Mouse (Mus musculus): ENCODE measurements around the gene Gstp3.

Gene Gstp3

DNA sequence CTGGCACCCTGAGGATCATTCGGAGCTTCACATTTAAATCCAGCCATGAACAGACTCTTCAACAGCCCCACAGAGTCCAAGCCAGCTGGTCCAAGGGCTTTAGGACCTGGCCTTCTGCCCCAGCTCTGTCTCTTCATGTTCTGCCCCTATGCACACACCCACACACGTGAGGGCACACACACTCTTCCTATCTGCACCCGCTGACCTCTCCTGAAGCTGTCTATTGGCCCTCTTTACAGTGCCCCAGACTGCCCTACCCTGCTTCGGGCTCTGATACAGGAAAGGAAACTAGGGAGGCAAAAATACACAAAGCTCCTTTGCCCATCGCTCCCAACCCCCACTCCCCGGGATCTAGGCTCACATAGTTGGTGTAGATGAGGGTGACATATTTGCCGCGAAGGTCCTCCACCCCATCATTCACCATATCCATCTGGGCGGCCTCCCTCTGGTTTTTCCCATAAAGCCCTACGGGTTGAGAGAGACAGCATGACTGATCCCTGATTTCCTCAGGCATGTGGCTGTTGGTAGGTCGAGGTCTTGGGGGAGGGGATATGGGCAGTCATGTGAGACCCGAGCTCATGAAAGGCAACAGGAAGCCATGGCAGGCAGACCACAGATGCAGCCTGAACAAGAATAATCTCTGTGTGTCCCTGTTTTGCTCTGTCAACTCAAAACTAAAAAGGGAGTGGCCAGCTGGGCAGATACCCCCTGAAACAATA is 22.9 kb downstream of the Gstp3 start:
- no peak for DNase-seq

DNA sequence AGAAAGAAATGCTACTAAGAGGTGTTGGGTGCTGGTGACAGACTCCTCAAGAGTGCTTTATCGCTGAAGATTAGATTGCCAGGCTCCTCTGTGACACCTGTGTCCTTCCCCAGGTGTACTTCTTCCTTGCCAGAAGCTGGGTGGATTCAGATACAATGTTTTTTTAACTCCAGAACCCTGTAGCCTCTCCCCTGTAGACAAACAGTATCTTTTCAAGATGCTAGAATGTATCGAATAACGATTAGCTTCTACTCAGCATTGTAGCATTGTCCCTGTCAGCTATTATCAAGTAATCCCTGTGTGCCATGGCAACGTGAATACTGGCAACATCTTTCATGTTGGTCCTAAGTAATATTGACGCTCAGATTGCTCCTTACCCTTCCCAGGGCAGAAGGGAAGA is 25.6 kb downstream of the Gstp3 start:
- DNase-seq, result no peak

DNA sequence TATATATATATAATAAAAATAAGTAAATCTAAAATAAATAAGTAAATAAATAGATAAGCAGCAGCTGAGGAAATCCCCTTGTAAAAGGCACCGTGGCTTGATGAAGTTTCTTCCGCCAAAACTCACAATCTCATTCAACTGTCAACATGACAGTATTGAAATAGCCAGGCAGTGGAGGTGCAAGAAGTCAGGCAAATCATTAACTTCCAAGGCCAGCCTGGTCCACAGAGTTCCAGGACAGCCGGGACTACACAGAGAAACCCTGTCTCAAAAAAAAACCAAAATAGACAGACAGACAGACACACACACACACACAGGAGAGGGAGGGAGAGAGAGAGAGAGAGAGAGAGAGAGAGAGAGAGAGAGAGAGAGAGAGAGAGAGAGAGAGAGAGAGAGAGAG is 26.1 kb downstream of the Gstp3 start:
- DNase-seq, result no peak

DNA sequence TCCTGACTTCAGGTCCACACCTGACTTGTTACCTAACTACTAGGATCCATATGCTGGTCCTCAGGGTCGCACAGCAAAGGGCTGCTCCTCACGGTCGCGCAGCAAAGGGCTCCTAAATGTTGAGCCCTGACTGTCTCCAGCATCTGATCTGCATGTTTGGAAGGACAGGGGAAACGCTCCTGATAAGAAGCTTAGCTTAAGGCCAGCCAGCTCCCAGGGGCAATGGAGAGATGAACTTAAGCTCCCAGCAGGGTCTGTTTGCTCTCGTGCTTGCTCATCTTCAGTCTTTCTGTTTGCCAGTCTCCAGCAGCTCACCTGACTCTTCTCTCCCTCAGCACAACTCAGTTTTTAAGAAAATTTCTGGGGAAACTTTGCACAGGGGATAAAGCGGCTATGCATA is 26.7 kb downstream of the Gstp3 start:
- DNase-seq, result no peak

DNA sequence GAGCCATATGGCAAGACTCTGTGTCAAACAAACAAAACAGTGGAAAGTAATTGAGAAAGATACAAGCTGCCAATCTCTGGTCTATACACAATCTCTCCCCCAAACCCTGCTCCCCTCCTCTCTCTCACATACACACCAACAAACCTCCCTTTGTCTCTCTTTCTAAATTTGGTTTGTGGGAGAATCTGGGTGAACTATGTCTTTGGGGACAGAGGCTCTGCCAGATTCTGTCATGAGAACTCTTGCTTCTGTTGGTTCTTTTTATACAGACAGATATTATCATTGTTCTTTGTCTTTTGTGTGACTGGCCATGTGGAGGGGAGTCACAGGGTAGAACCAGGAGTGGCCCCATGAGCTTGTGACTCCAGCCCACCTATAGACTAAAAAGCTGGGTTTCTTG is 31.8 kb downstream of the Gstp3 start:
- DNase-seq, result no peak

DNA sequence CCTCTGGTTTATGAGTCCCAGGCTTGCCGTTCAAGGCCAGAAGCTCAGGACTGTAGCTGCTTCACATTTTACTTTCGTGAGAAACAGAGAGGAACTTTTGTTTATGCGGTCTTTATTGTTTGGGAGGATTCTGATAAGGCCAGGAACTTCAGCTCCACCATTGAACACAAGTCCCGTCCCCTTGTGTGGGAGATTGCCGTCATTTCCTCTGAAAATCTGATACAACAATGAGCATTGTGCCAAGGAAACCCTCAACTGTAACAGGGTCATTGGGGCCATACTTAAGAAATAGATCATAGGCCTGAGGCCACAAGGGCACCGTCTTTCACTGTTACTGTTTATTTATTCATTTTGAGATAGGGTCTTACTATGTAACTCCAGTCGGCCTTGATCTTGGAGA is 36.2 kb downstream of the Gstp3 start:
- no peak for DNase-seq

DNA sequence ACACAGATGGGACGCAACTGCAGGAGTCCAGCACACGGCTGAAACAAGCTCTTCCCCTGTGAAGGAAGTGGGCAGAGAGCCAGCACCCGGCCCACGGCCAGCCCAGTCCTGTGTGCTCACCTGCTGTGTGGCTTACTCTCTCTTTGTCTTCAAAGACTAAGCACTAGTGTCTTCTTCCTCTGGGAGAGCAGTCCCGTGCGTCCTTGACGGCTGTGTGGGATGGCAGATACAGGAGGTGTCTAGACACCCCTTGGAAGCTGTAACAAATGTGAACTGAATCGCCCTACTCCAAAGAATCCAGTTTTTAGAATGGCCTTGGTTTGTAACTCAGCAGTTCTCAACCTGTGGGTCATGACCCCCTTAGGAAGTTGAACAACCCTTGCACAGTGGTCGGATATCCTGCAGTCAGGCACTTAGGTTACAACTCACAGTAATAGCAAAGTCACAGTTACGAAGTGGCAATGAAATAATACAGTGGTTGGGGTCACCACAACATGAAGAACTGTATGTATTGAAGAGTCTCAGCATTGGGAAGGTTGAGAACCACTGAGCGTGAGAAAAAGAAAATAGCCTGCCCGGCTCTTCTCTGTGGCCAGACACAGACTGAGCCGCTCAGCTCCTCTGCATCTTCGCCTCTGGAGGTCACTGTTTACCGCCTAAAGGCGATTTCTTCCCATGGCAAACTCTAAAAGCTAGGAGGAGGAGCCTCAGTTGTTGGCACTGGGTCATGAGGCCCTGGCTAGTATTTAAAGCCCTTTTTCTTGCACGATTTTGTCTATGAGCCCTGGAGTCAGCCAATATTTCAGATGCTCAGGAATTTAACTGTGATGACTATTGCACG is 40.4 kb downstream of the Gstp3 start:
- peak; percentile 67 for DNase-seq

DNA sequence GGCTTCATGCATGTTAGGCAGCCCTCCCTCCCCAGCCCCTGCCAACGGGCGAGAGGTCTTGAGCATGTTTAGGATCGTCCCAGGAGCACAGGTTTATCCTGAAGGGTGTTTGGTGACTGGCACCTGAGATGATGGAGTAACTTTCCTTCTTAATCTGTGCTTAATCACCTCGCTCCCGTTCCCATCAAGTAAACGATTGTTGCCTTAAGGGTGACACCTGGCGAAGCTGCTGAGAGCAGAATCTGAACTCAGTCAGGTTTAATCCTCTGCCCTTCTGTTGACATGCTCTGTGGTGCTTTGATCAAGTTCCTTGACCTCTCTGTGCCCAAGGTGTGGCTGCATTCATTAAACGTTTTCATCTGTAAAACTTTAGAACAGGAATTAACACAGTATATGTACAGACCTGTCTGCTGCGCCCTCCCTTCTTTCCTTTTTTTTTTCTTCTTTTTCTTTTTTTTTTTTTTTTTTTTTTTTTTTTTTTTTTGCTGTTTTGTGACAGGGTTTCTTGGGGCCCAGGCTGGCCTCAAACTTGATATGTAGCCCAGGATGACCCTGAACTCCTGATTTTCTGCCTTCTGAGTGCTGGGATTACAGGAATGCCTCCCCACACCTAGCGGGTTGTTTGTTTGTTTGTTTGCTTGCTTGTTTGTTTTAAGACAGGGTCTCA is 41.3 kb downstream of the Gstp3 start:
- no peak for DNase-seq

DNA sequence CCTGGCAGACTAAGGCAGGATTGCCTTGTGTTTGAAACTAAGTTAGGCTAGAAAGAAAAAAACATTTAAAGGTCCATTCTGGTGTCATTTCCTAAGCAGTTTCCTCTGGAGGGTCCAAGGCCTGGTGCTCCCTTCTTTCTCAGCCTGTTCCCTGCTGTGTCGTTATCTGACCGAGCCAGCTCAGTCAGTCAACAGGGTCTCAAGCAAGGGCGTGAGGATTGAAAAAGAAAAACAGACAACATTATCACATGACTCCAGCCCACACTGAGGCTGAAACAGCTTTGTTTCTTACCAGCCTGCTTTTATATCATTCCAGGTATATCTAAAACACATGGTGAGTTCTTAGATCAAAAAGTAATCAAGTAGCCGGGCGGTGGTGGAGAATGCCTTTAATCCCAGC is 43.7 kb downstream of the Gstp3 start:
- no peak for DNase-seq

DNA sequence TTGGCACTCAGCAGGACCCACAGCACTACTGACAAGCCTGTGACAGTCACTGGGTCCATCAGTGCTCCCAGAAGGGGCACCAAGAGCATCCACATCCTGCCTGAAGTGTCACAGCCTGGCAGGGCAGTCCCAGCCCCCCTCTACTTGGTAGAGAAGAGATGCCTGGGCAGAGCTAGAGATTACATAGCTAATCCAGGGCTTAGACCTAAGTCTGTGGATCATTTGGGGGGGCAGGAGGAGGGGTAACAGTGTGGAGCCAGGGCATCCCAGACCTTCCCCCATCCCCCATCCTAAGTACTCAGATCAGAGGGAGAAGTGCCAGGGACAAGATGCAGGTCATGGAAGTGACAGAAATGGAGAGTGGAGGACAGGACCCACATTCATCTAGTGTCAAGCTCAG is 44.6 kb downstream of the Gstp3 start:
- no peak for DNase-seq

DNA sequence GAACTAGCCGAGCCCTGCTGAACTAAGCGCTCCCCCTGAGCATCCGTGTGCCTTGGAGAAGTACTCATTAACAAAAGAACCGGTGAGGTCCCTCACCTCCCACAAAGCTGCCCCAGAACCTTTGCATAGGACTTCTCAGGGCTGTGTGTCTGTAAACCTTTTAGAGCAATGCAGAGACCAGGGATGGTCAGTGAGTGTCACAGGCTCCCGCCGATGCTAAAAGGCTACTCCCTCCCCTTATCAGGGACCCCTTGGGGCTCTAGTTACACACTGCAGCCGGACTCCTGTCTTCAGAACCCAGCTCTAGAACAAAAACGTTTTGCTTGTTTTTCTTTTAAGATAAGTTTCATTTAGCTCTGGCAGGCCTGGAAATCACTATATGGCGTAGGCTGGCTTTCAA is 46.3 kb downstream of the Gstp3 start:
- DNase-seq, result no peak

DNA sequence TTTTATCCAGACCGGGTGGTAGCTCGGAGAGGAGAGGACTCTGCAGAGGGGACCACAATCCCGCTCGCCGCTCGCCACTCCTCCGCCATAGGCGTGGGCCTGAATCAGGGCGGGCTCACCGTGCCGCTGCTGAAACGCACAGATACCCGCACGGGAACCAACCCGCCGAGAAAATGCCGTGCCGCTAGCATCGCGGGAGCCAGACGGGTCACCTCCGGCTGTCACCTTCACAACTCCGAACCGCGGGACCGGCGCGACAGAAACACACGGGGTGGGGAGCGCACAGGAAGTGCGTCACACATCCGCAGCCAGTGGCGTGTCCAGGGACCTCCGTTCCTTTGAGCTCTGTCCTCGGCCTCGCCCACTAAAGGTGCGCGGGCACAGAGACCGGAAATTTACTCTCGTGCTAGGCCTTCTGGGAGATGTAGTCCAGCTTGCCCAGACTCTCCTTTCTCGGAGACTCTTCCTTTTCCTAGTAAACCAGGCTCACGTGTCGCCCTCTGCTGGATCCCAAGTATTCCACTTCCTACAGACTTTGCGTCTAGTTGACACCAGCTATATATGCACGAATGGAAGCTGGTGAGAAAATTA is 46.8 kb downstream of the Gstp3 start, which contains the start of gene Ndufv1:
TSS of gene Ndufv1 (minus strand) at position 375 of the 591 bp plus-strand sequence.
- DNase-seq, result peak; percentile 93

DNA sequence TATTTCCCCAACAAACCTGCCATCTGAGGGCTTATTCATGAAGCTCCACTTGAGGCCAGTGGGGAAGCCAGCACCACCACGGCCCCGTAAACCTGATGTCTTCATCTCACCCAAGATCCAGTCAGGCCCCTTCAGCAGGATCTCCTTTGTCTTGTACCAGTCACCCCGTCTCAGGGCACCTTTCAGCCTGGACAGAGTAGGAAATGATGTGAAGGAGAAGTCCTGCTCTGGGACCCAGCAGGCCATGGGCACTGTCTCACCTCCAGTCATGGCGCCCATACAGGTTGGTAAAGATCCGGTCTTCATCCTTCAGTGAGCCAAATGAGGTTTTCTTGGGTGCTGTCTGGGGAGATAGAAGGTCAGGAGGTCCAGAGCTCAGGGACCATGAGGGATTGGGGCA is 48.3 kb downstream of the Gstp3 start:
- DNase-seq, result no peak
